Mouse (Mus musculus) embryonic facial prominence, embryonic 13.5 days (tissue): Measurements from ENCODE around the gene Gm14137. TPM values are rescaled to one million over a fixed set of nuclear protein-coding genes. Genes with fewer than 3 reads are reported as not detected.

ENCODE experiments used
- ATAC-seq: fragments of 200-750 bp; cut with Nextera tagmentation; 2 replicates; pipeline ENCODE4 v1.8.0; 2017; ENCODE audit warnings: low read depth; ENCODE audit not compliant: insufficient number of reproducible peaks, insufficient read depth, low FRiP score, low TSS enrichment
- H3K27ac ChIP-seq: fragments of 300-500 bp; sonication (generic); 2 replicates; pipeline ENCODE4 v1.5.1; 2015; ENCODE audit warnings: moderate library complexity, mild to moderate bottlenecking, inconsistent platforms
- H3K27me3 ChIP-seq: fragments of 300-500 bp; sonication (generic); 2 replicates; pipeline ENCODE4 v1.6.1; 2015; ENCODE audit warnings: mild to moderate bottlenecking, inconsistent platforms
- H3K36me3 ChIP-seq: fragments of 300-500 bp; sonication (generic); 2 replicates; pipeline ENCODE4 v1.6.1; 2015; ENCODE audit warnings: mild to moderate bottlenecking, inconsistent platforms
- H3K4me1 ChIP-seq: fragments of 300-500 bp; sonication (generic); 2 replicates; pipeline ENCODE4 v1.6.1; 2015; ENCODE audit warnings: inconsistent platforms
- H3K4me2 ChIP-seq: fragments of 300-500 bp; sonication (generic); 2 replicates; pipeline ENCODE4 v1.6.1; 2015; ENCODE audit warnings: moderate library complexity, mild to moderate bottlenecking, inconsistent platforms
- H3K4me3 ChIP-seq: fragments of 300-500 bp; sonication (generic); 2 replicates; pipeline ENCODE4 v1.5.1; 2015; ENCODE audit warnings: mild to moderate bottlenecking, inconsistent platforms
- H3K9ac ChIP-seq: fragments of 300-500 bp; sonication (generic); 2 replicates; pipeline ENCODE4 v1.6.1; 2015; ENCODE audit warnings: mild to moderate bottlenecking, inconsistent platforms
- H3K9me3 ChIP-seq: fragments of 300-500 bp; sonication (generic); 2 replicates; pipeline ENCODE4 v1.6.1; 2016; ENCODE audit warnings: inconsistent platforms
- WGBS: fragments of 180-500 bp; shearing (Covaris S2); methylation state at CpG from one replicate; pipeline ENCODE4 v1.1.7; 2015; ENCODE audit warnings: mixed read lengths; 5-methylcytosine and 5-hydroxymethylcytosine counted together
- polyA plus RNA-seq: library from polyadenylated mRNA; unstranded; fragments of >200 nt; fragmentation: Nextera tagmentation; extraction: Ambion mirVana; gene quantifications from 2 replicates; pipeline ENCODE4 v1.2.1, GENCODE M21; 2015

The Gm14137 gene
- polyA plus RNA-seq, 1 experiment from 2014 or later = 1.0 TPM

- ATAC-seq = no peak
Observed at GRCm38 (mm10) chr2:119157836-119158235, 16.5 kb upstream of the Gm14137 start.

GRCm38 (mm10) chr2:119161247-119161646, 13.1 kb upstream of the Gm14137 start:
- no peak for ATAC-seq
- H3K9me3 ChIP-seq = no peaks in the 10 kb centered on the region
- H3K4me1 ChIP-seq = peaks cover 5% of the 10 kb centered on the region; the same call in 1 of the 2 replicates
- H3K27me3 ChIP-seq = peaks cover 11% of the 10 kb centered on the region
- no peak overlapping the region for H3K9ac ChIP-seq
- H3K36me3 ChIP-seq = no peaks in the 10 kb centered on the region
- no peak overlapping the region for H3K4me3 ChIP-seq
- H3K4me2 ChIP-seq = no peak overlapping the region
- H3K27ac ChIP-seq = no peak overlapping the region
- WGBS = 17% methylated on average over 2 of the region's 2 CpGs

More at GRCm38 (mm10) chr2:119157836-119158235, 16.5 kb upstream of the Gm14137 start:
- Histone ChIP-seq H3K9me3 (no peaks in the 10 kb centered on the region), H3K36me3 (peaks cover 16% of the 10 kb centered on the region), H3K9ac (no peak overlapping the region), H3K27ac (no peak overlapping the region), H3K4me2 (peak overlapping the region; percentile 95; the same call in 1 of the 2 replicates), H3K27me3 (no peaks in the 10 kb centered on the region; the same call in 1 of the 2 replicates), H3K4me1 (peaks cover 16% of the 10 kb centered on the region), H3K4me3 (no peak overlapping the region)

- H3K4me3 ChIP-seq = no peak overlapping the region
- WGBS = 49% methylated on average over 3 of the region's 3 CpGs
- H3K4me2 ChIP-seq = no peak overlapping the region
- peaks cover 30% of the 10 kb centered on the region for H3K27me3 ChIP-seq
- H3K9ac ChIP-seq = no peak overlapping the region
- H3K36me3 ChIP-seq = no peaks in the 10 kb centered on the region
- no peaks in the 10 kb centered on the region for H3K9me3 ChIP-seq
- H3K4me1 ChIP-seq = peaks cover 16% of the 10 kb centered on the region
- no peak for ATAC-seq
- no peak overlapping the region for H3K27ac ChIP-seq
Observed at GRCm38 (mm10) chr2:119163135-119163534, 11.2 kb upstream of the Gm14137 start.

GRCm38 (mm10) chr2:119163999-119164398, 10.3 kb upstream of the Gm14137 start:
- no peaks in the 10 kb centered on the region for H3K9me3 ChIP-seq
- no peak overlapping the region for H3K4me2 ChIP-seq
- 88% methylated on average over 4 of the region's 4 CpGs for WGBS
- no peaks in the 10 kb centered on the region for H3K36me3 ChIP-seq
- peaks cover 37% of the 10 kb centered on the region for H3K27me3 ChIP-seq
- no peak for ATAC-seq
- peaks cover 16% of the 10 kb centered on the region for H3K4me1 ChIP-seq
- H3K27ac ChIP-seq = no peak overlapping the region
- H3K9ac ChIP-seq = no peak overlapping the region
- H3K4me3 ChIP-seq = no peak overlapping the region

- H3K9me3 ChIP-seq = no peaks in the 10 kb centered on the region
- peaks cover 16% of the 10 kb centered on the region for H3K4me1 ChIP-seq
- no peak overlapping the region for H3K9ac ChIP-seq
- H3K36me3 ChIP-seq = no peaks in the 10 kb centered on the region
- no peak for ATAC-seq
- H3K27me3 ChIP-seq = peaks cover 41% of the 10 kb centered on the region
- no peak overlapping the region for H3K4me3 ChIP-seq
- H3K27ac ChIP-seq = no peak overlapping the region
- no peak overlapping the region for H3K4me2 ChIP-seq
Observed at GRCm38 (mm10) chr2:119165401-119165800, 8.9 kb upstream of the Gm14137 start.

GRCm38 (mm10) chr2:119166901-119167865, 7.1 kb upstream of the Gm14137 start, which contains the start of gene Gchfr:
Gchfr (plus strand) TSS chr2:119167773.
- no peak within 1 kb of the TSS for H3K27ac ChIP-seq
- H3K27me3 ChIP-seq = peaks cover 41% of the 10 kb centered on the region

GRCm38 (mm10) chr2:119167866-119168256, 6.4 kb upstream of the Gm14137 start:
- peak; percentile 18; the same call in 1 of the 2 replicates for ATAC-seq
- peak overlapping the region; percentile 99 for H3K4me2 ChIP-seq
- H3K27ac ChIP-seq = no peak overlapping the region
- peak overlapping the region; percentile 56 for H3K4me3 ChIP-seq
- peak overlapping the region; percentile 67 for H3K9ac ChIP-seq
- H3K36me3 ChIP-seq = peaks cover 9% of the 10 kb centered on the region
- no peaks in the 10 kb centered on the region for H3K9me3 ChIP-seq
- peaks cover 41% of the 10 kb centered on the region for H3K27me3 ChIP-seq
- peaks cover 21% of the 10 kb centered on the region for H3K4me1 ChIP-seq
- WGBS = 2% methylated on average over 26 of the region's 26 CpGs

More at GRCm38 (mm10) chr2:119166901-119167865, 7.1 kb upstream of the Gm14137 start, which contains the start of gene Gchfr:
- peak; percentile 38; the same call in 1 of the 2 replicates for ATAC-seq
- Histone ChIP-seq H3K9me3 (no peaks in the 10 kb centered on the region), H3K36me3 (peaks cover 3% of the 10 kb centered on the region), H3K4me1 (peaks cover 16% of the 10 kb centered on the region), H3K9ac (peak within 1 kb of the TSS; percentile 67), H3K4me3 (peak within 1 kb of the TSS; percentile 56), H3K4me2 (peak within 1 kb of the TSS; percentile 99)
- under 1% methylated on average over 60 of the region's 60 CpGs for whole genome bisulfite sequencing

GRCm38 (mm10) chr2:119170282-119170681, 4.0 kb upstream of the Gm14137 start:
- Histone ChIP-seq H3K4me1 (peaks cover 34% of the 10 kb centered on the region), H3K9me3 (no peaks in the 10 kb centered on the region), H3K27ac (no peak overlapping the region), H3K4me3 (no peak overlapping the region), H3K36me3 (peaks cover 16% of the 10 kb centered on the region), H3K4me2 (no peak overlapping the region), H3K9ac (no peak overlapping the region), H3K27me3 (peaks cover 40% of the 10 kb centered on the region)
- WGBS = 75% methylated on average over 2 of the region's 2 CpGs
- ATAC-seq = no peak

GRCm38 (mm10) chr2:119171574-119171973, 2.7 kb upstream of the Gm14137 start:
- Histone ChIP-seq H3K4me2 (no peak overlapping the region), H3K27ac (no peak overlapping the region), H3K27me3 (peaks cover 27% of the 10 kb centered on the region), H3K9me3 (no peaks in the 10 kb centered on the region), H3K36me3 (peaks cover 24% of the 10 kb centered on the region), H3K4me3 (no peak overlapping the region), H3K9ac (no peak overlapping the region), H3K4me1 (peaks cover 33% of the 10 kb centered on the region)
- ATAC-seq = no peak
- 81% methylated on average over 8 of the region's 8 CpGs for WGBS

GRCm38 (mm10) chr2:119172446-119172845, 1.9 kb upstream of the Gm14137 start:
- Histone ChIP-seq H3K4me2 (no peak overlapping the region), H3K9me3 (no peaks in the 10 kb centered on the region), H3K27me3 (peaks cover 18% of the 10 kb centered on the region), H3K4me3 (no peak overlapping the region), H3K4me1 (peaks cover 24% of the 10 kb centered on the region), H3K36me3 (peaks cover 32% of the 10 kb centered on the region), H3K9ac (no peak overlapping the region), H3K27ac (no peak overlapping the region)
- WGBS = 81% methylated on average over 7 of the region's 7 CpGs
- no peak for ATAC-seq

GRCm38 (mm10) chr2:119172862-119173576, 1.3 kb upstream of the Gm14137 start:
- no peak for ATAC-seq
- Histone ChIP-seq H3K4me3 (no peak overlapping the region), H3K36me3 (peaks cover 37% of the 10 kb centered on the region), H3K4me1 (peaks cover 18% of the 10 kb centered on the region), H3K27ac (peak overlapping the region; percentile 16; the same call in 1 of the 2 replicates), H3K27me3 (peaks cover 13% of the 10 kb centered on the region), H3K9ac (no peak overlapping the region), H3K9me3 (no peaks in the 10 kb centered on the region), H3K4me2 (no peak overlapping the region)
- WGBS = 27% methylated on average over 13 of the region's 13 CpGs
